Mouse (Mus musculus): ENCODE data around the gene Mycbpap. TPM values are rescaled to one million over a fixed set of nuclear protein-coding genes. Genes with fewer than 3 reads are reported as not detected.

Gene Mycbpap
- total and polyA plus RNA-seq, 2 experiments, result 0.02 to 0.09 TPM

- Histone ChIP-seq H3K27me3 (ENCODE audit: control insufficient read depth, insufficient read depth, low read length) (peaks cover 15% of the 10 kb centered on the region), H3K36me3 (ENCODE audit: control insufficient read depth, insufficient read depth, low read length) (no peaks in the 10 kb centered on the region), H3K4me1 (ENCODE audit: control insufficient read depth, insufficient read depth, low read length) (peaks cover 6% of the 10 kb centered on the region), H3K9ac (ENCODE audit: low read depth, low read length) (no peak overlapping the region), H3K79me2 (ENCODE audit: control insufficient read depth, insufficient read depth, low read length) (no peaks in the 10 kb centered on the region), H3K27ac (replicated peaks; ENCODE audit: insufficient read depth, low read depth, low read length) (no peak overlapping the region), H3K4me3 (ENCODE audit: insufficient read depth, low read depth, low read length) (no peak overlapping the region)
- no peak for DNase-seq (ENCODE audit: extremely low read depth, low read depth, low spot score)
- WGBS, result 6% methylated on average over 52 of the region's 52 CpGs
- TF ChIP-seq POLR2A (IDR thresholded peaks at IDR 0.05; ENCODE audit: extremely low read depth, insufficient read depth, low read length) (no peak), CTCF (IDR thresholded peaks at IDR 0.05; ENCODE audit: low read depth, low read length) (no peak)
Observed at GRCm38 (mm10) chr11:94472916-94473706, 48.4 kb downstream of the Mycbpap start.

DNA sequence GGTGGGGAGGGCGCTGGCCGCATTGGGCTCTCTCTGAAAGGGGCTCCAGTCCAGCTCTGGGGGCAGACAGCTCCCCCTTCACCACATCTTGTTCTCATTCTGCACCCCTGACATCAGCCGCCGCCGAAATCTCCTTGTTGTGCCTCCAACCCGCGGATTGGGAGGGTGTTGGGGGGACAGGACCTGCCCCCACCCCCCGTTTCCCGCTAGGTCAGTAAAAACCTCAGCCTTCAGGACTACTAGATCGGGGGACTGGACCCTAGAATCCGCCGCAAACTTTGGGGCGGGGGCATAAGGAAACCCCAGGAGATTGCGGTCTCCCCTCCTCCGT is 49.0 kb downstream of the Mycbpap start:
- TF ChIP-seq CTCF (IDR thresholded peaks at IDR 0.05; ENCODE audit: low read depth, low read length) (no peak), POLR2A (IDR thresholded peaks at IDR 0.05; ENCODE audit: extremely low read depth, insufficient read depth, low read length) (no peak)
- H3K4me1 ChIP-seq (ENCODE audit: control insufficient read depth, insufficient read depth, low read length), result peaks cover 6% of the 10 kb centered on the region
- H3K9ac ChIP-seq (ENCODE audit: low read depth, low read length), result no peak overlapping the region
- 6% methylated on average over 15 of the region's 15 CpGs for WGBS
- H3K79me2 ChIP-seq (ENCODE audit: control insufficient read depth, insufficient read depth, low read length), result no peaks in the 10 kb centered on the region
- no peaks in the 10 kb centered on the region for H3K36me3 ChIP-seq (ENCODE audit: control insufficient read depth, insufficient read depth, low read length)
- no peak overlapping the region for H3K4me3 ChIP-seq (ENCODE audit: insufficient read depth, low read depth, low read length)
- no peak for DNase-seq (ENCODE audit: extremely low read depth, low read depth, low spot score)
- H3K27me3 ChIP-seq (ENCODE audit: control insufficient read depth, insufficient read depth, low read length), result peaks cover 15% of the 10 kb centered on the region
- H3K27ac ChIP-seq (replicated peaks; ENCODE audit: insufficient read depth, low read depth, low read length), result no peak overlapping the region

DNA sequence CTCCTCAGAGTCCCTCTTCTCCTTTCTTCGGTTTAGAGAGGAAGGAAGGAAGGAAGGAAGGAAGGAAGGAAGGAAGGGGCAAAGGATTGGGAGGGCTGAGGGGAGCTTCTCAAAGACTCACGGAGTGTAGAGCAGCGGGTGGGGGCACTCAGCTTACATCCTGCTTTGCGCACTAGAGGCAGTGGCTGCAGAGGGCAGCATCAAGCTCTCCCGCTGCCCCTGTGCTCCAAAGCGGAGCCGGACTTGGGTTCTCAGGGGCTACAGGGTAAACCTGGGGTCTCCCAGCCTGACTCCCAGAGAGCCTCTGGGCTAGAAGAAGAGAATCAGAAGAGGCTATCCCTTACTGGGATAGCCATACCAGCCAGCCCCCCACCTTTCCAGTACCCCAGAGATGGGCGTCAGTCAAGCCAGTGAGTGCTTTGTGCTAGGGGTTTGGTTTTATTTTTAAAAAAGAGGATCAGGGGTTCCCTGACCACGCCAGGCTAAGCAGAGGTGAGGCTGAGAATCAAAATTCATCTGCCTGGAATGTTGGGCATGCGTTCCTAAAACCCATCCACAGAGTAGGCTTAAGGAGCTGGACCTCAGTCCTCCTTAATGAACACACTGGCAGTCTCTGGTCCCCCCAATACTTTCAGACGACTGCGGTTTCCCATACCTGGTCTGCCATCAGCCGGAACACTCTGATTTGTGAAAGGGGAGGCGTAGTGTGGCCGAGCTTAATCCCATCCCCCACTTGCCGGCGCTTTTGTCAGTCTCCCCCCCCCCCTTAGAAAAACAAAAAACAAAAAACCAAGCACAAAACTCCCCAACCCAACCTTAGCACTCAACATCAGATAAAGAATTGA is 49.6 kb downstream of the Mycbpap start:
- WGBS, result 20% methylated on average over 17 of the region's 17 CpGs
- no peak overlapping the region for H3K4me3 ChIP-seq (ENCODE audit: insufficient read depth, low read depth, low read length)

GRCm38 (mm10) chr11:94470391-94470790 is 51.2 kb downstream of the Mycbpap start:
- Histone ChIP-seq H3K27ac (replicated peaks; ENCODE audit: insufficient read depth, low read depth, low read length) (no peak overlapping the region), H3K27me3 (ENCODE audit: control insufficient read depth, insufficient read depth, low read length) (peaks cover 15% of the 10 kb centered on the region), H3K36me3 (ENCODE audit: control insufficient read depth, insufficient read depth, low read length) (no peaks in the 10 kb centered on the region), H3K4me1 (ENCODE audit: control insufficient read depth, insufficient read depth, low read length) (peaks cover 6% of the 10 kb centered on the region; the same call in 1 of the 2 replicates), H3K9ac (ENCODE audit: low read depth, low read length) (no peak overlapping the region), H3K79me2 (ENCODE audit: control insufficient read depth, insufficient read depth, low read length) (no peaks in the 10 kb centered on the region), H3K4me3 (ENCODE audit: insufficient read depth, low read depth, low read length) (no peak overlapping the region)
- WGBS, result 69% methylated on average over 7 of the region's 7 CpGs
- no peak for TF ChIP-seq POLR2A (IDR thresholded peaks at IDR 0.05; ENCODE audit: extremely low read depth, insufficient read depth, low read length)
- TF ChIP-seq CTCF (IDR thresholded peaks at IDR 0.05; ENCODE audit: low read depth, low read length), result no peak
- no peak for DNase-seq (ENCODE audit: extremely low read depth, low read depth, low spot score)

More for the DNA sequence above, 49.6 kb downstream of the Mycbpap start:
- TF ChIP-seq POLR2A (IDR thresholded peaks at IDR 0.05; ENCODE audit: extremely low read depth, insufficient read depth, low read length), result no peak
- TF ChIP-seq CTCF (IDR thresholded peaks at IDR 0.05; ENCODE audit: low read depth, low read length), result no peak
- no peak overlapping the region for H3K27ac ChIP-seq (replicated peaks; ENCODE audit: insufficient read depth, low read depth, low read length)
- no peaks in the 10 kb centered on the region for H3K79me2 ChIP-seq (ENCODE audit: control insufficient read depth, insufficient read depth, low read length)
- H3K27me3 ChIP-seq (ENCODE audit: control insufficient read depth, insufficient read depth, low read length), result peaks cover 15% of the 10 kb centered on the region
- H3K4me1 ChIP-seq (ENCODE audit: control insufficient read depth, insufficient read depth, low read length), result peaks cover 6% of the 10 kb centered on the region
- no peak overlapping the region for H3K9ac ChIP-seq (ENCODE audit: low read depth, low read length)
- DNase-seq (ENCODE audit: extremely low read depth, low read depth, low spot score), result no peak
- no peaks in the 10 kb centered on the region for H3K36me3 ChIP-seq (ENCODE audit: control insufficient read depth, insufficient read depth, low read length)

DNA sequence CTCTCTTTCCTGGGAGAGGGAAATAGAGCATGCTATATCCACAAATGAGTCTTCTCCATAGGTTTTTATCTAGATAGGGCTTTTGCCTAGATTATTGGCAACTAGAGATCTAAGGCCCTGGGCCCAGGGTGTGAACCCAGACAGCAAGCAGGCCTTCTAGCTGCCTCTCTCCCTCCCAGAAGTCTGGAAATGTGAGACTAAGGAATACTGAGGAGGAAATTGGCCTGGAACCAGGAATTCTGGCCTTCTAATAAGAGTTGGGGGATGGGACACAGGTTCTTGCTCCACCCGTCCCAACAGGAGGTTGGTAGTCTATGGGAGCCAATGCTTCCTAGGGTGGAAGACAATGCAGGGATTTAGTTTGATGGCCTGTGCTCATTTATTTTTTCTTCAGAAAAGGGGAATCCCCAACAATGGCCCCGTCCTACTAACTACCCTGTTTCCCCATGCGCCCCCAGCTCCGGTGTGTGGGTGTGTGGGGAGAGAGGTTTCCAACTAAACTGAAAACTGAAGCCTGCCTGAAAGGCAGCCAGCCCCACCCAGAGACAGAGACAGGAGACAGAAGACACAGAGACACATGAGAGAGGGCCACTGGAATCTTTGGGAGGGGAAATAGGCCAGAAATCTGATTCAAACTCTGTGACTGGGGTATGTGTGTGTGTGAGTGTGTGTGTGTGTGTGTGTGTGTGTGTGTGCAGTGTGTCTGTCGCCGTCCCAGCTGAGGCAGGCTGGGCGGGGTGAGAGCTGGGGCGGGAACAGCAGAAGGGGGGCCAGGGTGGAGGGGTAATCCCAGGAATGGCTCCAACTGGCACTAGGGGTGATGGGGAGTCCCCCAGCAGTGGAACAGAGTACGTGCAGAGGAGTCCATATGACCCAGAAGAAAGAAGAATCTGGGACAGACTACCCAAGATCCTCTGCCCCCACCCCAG is 52.1 kb downstream of the Mycbpap start:
- no peak for TF ChIP-seq POLR2A (IDR thresholded peaks at IDR 0.05; ENCODE audit: extremely low read depth, insufficient read depth, low read length)
- no peak for TF ChIP-seq CTCF (IDR thresholded peaks at IDR 0.05; ENCODE audit: low read depth, low read length)
- no peak overlapping the region for H3K27ac ChIP-seq (replicated peaks; ENCODE audit: insufficient read depth, low read depth, low read length)
- DNase-seq (ENCODE audit: extremely low read depth, low read depth, low spot score), result no peak
- H3K4me1 ChIP-seq (ENCODE audit: control insufficient read depth, insufficient read depth, low read length), result peaks cover 4% of the 10 kb centered on the region; the same call in 1 of the 2 replicates
- H3K27me3 ChIP-seq (ENCODE audit: control insufficient read depth, insufficient read depth, low read length), result peaks cover 15% of the 10 kb centered on the region
- WGBS, result 68% methylated on average over 9 of the region's 9 CpGs
- H3K9ac ChIP-seq (ENCODE audit: low read depth, low read length), result no peak overlapping the region
- H3K36me3 ChIP-seq (ENCODE audit: control insufficient read depth, insufficient read depth, low read length), result no peaks in the 10 kb centered on the region
- no peaks in the 10 kb centered on the region for H3K79me2 ChIP-seq (ENCODE audit: control insufficient read depth, insufficient read depth, low read length)
- H3K4me3 ChIP-seq (ENCODE audit: insufficient read depth, low read depth, low read length), result no peak overlapping the region

Measured in liver, adult 2 months (tissue).